Mouse (Mus musculus): ENCODE data around the gene Zfp607b.
A peak's percentile ranks its signal among the peaks of the same experiment; 100 is the strongest.

Gene Zfp607b

DNA sequence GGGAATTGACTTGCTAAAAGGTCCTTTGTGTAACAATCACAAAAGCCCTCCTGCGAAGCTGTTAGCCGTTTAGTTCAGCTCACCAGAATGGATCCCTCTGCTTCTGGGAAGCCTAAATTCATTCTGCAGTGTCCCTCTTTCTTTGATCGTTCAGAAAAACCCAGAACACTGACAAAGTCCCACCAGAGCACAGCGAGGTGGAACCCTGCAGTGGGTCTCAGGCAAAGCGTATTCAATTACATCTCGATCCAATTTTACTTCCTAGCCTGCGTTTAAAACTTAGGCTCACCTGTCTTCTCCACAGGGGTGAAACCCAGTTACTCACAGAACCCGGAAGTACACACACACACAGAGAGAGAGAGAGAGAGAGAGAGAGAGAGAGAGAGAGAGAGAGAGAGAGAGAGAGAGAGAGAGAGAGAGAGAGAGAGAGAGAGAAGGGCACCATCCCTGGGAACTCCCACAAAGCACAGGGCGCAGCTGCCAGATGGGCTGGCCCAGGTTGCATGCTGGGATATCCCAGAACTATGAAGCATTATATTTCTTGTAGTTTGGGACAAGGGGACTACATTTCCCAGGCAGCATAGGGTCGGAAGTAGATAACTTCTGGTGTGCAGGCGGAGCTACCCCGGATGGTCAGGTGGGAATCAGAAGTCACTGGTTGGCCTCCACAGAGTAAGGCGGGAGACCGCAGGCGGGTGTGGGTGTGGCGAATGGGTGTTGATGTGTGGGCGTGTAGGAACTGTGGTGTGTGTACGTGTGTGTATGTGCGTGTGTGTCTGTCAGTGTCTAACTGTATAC, at the start of gene Zfp607b:
Gene Zfp607b, plus strand, starts transcription at position 526 of the 798 bp plus-strand sequence.
- DNase-seq (ENCODE audit: extremely low read depth, low read depth, low spot score): peak; percentile 95

DNA sequence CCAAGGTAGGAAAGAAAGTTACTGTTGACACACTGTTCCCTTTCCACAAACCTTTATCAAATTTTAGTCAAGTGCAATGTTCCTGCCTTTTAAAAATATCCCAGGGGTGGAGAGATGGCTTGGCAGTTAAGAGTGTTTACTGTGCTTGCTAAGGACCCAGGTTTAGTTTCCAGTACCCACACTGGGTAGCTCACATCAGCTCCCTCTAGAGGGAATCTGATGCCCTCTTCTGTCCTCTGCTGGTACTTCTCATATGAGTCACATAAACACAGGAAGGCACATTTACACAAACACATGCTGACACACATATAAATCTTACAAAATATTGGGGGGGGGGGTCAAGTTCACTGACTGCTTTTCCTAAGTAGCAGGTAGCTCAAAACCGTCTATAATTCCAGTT, 44.7 kb upstream of the Zfp607b start:
- DNase-seq (ENCODE audit: extremely low read depth, low read depth, low spot score): no peak

DNA sequence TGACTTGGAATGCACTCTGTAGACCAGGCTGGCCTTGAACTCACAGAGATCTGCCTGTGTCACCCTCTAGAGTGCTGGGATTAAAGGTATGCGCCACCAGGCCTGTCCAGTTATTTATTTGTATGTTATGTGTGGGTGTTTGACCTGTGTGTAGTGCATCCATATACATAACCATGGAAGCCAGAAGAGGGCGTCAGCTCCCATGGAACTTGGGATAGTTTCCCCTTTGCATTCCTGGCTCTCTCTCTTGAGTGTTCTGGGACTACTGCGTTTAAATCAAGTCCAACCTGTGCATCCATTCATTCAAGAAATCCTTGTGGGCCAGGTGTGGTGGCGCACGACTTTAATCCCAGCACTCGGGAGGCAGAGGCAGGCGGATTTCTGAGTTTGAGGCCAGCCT, 42.6 kb upstream of the Zfp607b start:
- no peak for DNase-seq (ENCODE audit: extremely low read depth, low read depth, low spot score)

DNA sequence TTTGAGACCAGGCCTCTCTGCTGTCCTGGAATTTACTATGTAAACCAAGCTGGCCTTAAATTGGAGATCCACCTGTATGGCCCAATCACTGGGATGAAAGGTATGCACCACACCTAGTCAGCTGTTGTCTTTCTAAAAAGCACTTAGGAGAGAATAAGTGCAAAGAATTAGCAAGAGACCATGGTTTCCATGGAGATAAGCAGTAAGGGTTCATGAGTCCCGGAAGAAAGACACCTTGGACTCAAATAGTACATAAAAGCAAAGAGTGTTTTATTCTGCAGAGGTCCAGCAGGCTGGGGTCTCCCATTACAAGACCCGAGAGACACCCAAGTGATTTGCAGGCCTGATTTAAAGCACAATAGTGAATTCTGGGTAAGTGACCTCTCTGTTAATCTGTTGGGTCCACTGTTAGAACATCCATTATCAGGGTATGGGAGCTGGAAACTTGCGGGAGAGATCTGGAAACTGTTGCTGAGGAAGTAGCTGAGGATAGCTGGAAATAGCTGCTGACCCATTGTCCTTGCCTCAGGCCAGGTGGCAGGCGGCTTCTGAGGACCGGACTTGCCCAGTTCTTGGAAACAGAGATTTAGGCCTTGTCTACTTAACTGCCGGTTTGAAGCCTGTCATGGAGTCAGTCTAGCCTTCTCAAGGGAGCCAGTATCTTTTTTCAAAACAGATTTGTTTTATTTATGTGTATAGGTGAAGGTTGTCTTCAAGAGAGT, 41.7 kb upstream of the Zfp607b start:
- no peak for DNase-seq (ENCODE audit: extremely low read depth, low read depth, low spot score)

DNA sequence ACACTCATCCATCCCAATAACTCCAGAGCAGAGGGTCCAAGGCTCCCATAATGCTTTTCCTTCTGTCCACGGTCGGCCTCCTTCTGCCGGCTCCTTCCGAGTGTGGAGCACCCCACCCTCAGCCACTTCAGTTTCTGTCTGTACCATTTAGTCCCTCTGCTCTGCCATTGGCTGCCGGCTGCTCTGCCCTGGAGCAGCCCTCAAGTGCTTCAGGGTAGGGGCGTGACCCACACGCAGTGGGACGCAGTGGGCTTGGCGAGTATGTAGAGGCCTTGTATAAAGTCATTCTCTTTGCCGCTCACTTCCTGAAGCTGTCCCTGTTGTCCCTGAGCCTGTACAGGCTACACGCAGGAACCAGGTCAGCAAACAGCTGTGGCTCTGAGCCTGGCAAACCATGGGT, 39.4 kb upstream of the Zfp607b start:
- DNase-seq (ENCODE audit: extremely low read depth, low read depth, low spot score): no peak

DNA sequence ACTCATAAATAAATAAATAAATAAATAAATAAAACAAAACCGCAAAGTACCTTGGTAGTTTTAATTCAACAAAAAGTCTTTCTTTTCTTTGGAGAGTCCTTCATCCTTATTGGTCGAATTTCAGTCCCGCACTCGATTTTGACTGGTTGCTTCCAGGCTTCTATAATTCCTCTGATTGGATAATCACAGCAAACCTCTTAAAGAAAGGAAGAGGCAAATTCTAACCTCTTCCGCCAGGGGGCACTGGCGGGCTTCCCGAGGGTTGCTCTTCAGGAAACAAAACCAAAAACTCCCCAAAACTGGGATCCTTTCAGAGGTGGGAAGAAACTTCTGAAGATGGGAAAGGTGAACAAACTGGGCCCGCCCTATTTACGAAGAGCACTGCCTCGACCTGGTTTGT, 38.2 kb upstream of the Zfp607b start:
- no peak for DNase-seq (ENCODE audit: extremely low read depth, low read depth, low spot score)

DNA sequence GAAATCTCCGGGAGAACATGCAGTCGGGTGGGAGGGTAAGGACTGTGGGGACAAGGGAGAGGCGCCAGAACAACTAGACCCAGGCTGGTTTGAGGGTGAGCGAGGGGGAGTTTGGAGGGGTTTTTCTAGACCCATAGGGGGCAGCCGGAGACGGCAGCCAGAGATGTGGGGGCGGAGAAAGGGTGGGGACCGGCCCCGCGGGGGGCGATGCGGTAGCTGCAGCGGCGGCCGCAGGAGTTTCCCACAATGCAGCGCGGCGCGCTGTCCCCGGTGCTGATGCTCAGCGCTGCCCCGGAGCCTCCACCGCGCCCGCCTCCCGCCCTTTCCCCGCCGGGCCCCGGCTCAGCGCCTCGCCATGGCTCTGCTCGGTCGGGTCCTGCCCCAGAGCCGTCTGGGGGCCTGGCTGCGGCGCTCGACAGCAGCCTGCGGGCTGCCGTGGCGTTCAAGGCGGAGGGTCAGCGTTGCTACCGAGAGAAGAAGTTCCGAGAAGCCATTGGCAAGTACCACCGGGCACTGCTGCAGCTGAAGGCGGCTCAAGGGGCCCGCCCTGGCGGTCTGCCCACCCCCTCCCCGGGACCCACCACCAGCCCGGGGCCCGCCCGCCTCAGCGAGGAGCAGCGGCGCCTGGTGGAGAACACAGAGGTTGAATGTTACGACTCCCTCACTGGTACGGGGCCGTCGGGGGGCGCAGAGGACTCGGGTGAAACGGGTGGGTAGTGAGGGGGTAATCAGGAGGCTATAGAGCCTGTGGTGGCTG, 35.3 kb upstream of the Zfp607b start, which contains the start of gene Ttc9b:
Gene Ttc9b, plus strand, starts transcription at position 235 of the 757 bp plus-strand sequence.
- DNase-seq (ENCODE audit: extremely low read depth, low read depth, low spot score): no peak

DNA sequence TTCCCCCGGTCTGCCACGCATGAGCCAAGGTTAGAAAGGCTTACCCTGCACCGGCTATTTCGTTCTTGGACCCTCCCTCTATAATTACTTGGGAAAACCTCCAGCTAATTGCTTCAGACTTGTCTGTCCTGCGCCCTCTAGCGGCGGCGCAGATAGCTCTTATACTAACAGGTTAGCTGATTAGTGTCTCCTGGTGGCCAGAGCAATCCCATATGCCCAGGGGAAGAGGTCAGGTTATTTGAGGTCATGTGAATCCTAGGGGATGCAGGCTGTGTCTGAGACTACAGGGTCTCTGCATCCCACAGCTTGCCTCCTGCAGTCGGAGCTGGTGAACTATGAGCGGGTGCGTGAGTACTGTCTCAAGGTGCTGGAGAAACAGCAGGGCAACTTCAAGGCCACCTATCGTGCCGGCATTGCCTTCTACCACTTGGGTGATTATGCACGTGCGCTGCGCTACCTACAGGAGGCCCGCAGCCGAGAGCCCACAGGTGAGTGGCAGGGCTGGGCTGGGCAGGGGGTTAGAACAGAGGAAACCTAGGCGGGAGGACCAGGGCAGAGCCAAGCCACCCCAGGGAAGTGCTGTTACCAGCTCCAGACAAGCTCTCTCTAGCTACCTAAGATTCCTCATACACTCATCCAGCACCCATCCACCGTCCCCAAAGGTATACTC, 34.4 kb upstream of the Zfp607b start:
- DNase-seq (ENCODE audit: extremely low read depth, low read depth, low spot score): no peak

DNA sequence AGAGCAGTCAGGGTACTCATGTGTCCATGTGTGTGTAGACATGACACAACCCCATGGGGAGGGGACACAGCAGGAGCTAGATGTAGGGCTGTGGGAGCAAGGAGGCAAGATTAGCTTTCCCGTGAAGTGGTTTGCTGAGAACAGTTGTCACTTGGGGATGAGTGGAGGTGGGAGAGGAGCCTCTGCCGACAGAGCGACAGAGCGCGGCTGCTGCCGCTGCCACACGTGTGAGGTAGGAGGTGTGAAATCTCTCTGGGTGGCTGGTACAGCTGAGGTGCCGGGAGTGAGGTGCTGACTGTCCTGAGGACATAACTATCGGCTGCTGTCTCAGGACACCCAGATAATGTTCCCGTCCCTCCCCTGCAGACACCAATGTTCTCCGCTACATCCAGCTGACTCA, 33.6 kb upstream of the Zfp607b start:
- DNase-seq (ENCODE audit: extremely low read depth, low read depth, low spot score): no peak

DNA sequence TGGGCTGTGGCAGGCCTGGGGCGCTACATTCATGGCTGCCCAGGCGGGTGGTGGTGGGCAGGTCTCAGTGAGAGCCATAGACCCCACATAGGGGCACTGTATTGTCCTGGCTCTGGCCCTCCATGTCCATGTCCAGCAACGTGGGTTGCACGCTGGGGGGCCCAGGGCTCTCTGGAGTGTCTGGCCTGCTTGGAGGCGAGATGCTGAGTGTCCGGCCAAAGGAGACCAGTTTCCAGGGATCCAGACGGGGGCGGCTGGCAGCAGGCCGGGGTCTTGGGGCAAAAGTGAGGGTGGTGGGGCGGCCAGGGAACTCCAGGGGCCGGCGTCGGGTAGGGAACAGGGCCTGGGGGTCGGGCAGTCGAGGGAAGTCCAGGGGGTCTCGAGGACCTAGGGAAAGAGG, 32.5 kb upstream of the Zfp607b start:
- no peak for DNase-seq (ENCODE audit: extremely low read depth, low read depth, low spot score)

DNA sequence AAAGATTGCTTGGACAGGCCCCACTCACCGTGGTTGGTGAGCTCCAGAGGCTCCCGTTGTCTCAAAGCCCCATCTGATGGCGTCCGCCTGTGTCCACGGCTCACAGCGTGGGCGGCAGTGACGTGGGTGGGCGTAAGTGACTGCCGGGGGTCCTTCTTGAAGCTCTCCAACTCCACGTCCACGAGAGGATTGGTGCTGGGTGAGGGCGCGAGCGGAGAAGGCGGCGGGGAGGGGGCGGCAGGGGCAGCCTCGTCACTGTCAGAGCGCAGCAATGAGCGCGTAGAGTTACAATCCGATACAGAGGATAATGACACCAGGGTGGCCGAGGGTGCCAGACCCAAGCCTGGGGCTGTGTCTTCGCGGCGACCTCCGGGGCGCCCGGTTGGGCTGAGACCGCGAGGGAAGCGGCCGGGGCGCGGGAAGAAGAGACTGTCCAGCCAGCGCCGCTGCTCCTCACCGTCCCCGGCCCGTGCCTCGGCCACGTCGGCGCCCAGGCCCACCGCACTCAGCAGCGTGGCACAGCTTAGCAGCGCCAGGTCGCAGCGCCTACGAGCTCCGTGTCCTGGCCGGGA, 31.2 kb upstream of the Zfp607b start:
- DNase-seq (ENCODE audit: extremely low read depth, low read depth, low spot score): no peak

DNA sequence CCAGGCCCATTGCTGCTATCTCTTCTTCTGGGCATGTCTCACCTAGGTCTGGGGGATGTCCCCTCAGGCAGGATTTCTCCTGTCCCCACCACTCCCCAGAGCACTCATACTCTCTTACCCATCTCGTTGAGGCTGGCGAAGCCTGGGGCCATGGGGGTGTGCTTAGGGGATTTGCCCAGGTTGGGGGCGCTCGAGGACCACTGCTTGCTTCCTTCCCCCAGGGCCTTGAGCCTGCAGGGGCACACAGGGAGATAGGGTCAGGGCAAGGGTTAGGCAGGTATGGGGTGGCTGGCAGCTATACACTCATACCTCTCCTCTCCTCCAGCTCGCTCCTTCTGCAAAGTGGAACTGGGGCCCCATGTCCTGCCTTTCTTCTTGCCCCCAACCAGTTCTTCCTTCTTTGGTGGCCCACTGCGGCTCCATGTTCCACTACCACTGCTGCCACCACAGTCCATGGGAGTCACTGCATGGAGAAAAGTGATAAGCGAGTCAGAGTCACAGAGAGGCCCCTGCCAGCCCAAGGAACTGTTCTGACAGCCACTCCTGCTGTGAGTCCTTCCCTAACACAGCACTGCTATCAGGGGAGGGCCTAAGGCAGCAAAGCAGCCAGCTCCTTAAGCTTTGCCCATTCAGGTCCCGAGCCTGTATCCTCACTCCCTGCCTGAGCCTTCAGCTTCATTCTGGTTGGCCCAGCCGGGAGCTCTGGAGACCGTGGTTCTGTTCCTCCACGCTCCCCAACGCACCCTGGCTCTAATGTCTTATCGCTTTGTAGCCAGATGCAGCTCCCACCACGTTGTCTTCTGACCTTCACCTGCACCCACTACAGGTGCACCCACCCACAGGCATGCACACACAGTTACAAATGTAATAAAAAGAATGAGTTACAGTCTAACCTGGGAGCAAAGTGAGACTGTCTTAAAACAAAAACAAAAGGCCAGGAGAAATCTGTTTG, 30.2 kb upstream of the Zfp607b start:
- DNase-seq (ENCODE audit: extremely low read depth, low read depth, low spot score): no peak

DNA sequence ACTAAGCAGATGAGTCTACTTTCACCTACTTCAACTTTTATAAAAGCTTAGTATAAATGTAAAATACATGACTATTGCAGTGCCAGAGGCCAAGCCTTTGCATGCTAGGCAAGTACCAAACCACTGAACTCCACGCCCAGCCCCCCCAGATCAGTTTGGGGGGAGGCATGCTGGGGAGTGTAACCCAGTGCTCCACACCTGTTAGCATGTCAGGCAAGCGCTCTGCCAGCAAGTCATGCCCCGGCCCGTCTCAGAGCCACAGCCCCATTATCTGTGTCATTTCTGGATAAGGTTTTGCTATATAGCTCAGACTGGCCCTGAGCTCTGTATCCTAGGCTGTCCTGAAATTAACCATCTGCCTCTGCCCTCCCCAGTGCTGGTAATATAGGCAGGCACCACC, 27.1 kb upstream of the Zfp607b start:
- DNase-seq (ENCODE audit: extremely low read depth, low read depth, low spot score): no peak

DNA sequence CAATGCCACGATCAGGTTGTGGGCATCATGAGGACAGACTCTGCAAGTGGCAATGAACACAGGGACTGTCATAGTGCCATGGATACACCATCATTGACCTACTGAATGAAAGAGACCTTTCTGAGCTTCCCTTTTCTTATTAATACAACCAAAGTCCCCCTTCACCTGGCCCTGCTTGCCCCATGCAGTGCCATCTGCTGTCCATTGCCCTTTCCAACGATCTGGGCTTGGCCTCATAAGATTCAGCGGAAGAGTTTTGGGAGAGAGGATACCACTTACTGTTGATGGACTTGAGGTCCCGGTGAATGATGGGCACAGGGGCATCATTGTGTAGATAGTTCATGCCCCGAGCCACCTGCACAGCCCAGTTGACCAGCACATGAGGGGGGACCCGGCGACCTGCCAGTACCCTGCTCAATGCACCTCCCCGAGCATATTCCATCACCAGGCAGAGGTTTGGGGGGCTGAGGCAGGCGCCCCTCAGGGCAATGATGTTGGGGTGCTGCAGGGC, 16.0 kb upstream of the Zfp607b start:
- DNase-seq (ENCODE audit: extremely low read depth, low read depth, low spot score): no peak

DNA sequence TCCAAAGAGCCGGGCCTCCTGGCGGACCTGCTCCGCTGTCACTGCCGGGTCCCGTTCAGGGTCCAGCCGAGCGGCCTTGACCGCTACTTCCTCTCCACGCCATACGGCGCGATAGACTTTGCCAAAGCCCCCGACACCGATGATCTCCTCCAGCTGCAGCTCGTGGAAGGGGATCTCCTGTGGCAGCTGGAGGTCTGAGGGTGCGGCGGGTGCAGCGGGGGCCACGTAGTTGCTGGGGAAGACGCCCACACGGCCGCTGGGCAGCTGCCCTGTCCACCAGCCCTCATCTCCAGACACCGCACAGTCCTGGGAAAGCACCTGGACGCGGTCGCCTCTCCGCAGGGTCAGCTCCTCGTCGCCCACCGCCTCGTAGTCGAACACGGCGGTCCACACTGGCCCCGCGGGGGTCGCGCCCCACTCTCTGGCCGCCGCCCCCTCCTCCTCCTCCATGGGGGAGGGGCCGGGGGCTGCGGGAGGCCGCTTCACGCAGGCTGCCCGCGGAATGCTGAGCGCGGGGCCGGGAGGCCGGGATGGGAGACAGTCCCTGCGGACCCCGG, 15.5 kb upstream of the Zfp607b start:
- DNase-seq (ENCODE audit: extremely low read depth, low read depth, low spot score): no peak

DNA sequence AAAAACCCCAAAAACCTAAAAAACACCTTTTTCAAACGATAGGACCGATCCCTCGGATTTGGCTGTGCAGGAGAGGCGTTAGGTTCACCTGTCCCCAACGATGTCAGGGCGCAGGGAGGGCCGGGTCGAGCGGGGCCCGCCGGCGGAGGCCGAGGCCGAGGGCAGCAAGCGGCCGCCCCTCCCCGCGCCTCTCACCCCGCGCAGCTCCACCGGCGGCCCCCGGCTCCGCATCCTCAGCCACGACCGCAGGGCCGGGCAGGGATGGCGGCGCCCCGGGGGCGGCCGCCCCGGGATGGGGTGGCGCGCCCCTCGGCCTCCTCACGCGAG, 15.0 kb upstream of the Zfp607b start:
- no peak for DNase-seq (ENCODE audit: extremely low read depth, low read depth, low spot score)

DNA sequence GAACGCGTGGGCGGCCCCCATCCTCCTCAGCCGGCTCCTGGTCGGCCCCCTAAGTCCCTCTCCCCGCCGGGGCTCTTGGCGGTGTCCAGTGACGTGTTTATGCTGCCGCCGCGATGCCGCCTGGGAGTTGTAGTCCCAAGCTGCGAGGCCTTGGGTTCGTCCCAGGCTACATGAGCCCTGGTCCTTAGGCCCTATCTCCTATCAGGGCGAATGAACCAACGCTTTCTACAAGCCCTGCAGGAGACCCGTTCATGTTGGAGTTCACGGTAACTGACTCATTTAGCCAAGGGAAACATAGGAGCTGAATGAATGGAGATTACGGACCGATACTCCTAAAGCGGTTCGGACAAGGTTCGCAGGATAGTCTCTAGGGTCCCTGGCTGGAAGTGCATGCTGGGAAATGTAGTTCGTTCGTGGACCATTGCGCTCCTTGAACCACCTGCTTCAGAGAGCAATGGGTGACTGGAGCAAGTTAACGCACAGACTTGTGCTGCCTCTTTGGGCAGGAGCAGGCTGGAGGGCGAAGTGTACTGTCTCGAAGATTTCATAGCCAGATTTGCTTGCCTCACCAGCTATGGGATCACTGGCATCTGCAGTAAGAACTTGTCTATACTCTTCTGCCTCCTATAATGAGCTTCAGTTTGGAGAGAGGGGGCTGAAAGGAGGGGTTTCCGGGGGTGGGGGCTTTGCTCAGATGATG, 14.5 kb upstream of the Zfp607b start, which contains the start of gene Map3k10:
Gene Map3k10, minus strand, starts transcription at position 77 of the 700 bp plus-strand sequence.
- DNase-seq (ENCODE audit: extremely low read depth, low read depth, low spot score): peak; percentile 30

DNA sequence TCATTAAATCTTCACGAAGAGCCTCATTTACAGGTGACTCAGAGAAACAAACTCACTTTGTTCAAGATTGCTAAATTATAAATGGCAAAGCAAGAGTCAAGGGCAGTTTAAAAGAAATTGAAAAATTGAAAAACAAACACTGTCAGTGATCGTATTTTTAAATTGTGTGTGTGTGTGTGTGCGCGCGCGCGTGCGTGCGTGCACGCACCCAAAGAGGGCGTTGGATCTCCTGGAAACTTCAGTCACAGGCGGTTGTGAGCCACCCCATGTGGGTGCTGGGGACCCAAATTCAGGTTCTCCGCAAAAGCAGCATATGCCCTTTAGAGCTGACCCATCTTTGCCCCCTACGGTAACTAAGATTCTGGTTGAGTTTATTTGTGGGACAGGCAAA, 13.9 kb upstream of the Zfp607b start:
- no peak for DNase-seq (ENCODE audit: extremely low read depth, low read depth, low spot score)

DNA sequence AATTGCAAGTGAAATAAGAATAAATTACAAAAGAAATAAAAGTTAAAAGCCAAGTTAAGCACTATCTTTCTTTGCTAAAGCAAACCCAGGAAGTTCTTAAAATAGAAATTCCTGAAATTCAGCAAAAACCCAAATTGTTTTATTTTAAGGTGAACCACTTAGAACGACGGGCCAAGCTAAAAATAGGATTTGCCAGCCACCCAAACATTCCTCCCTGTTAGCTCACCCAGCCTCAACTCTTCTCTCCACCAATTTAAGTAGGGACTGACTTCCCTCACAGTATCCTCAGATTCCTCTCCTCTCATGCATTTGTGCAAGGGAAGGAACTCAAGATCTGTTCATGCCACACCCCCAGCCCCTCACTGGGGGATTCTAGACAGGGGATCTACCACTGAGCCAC, 5.9 kb upstream of the Zfp607b start:
- no peak for DNase-seq (ENCODE audit: extremely low read depth, low read depth, low spot score)
